Mouse (Mus musculus) 416B (cell line): ENCODE measurements around the gene Arl6.

ENCODE experiments used
- DNase-seq: peaks from one replicate; pipeline ENCODE4 v3.0.0; 2011; ENCODE audit warnings: low read depth

The Arl6 gene

GRCm38 (mm10) chr16:59639102-59639691 is at the start of gene Arl6:
Gene Arl6 (minus strand): TSS chr16:59639391.
- peak; percentile 85 for DNase-seq

- no peak for DNase-seq
Observed at GRCm38 (mm10) chr16:59685135-59685534, 45.9 kb upstream of the Arl6 start.

- peak; percentile 73 for DNase-seq
Observed at GRCm38 (mm10) chr16:59683434-59683833, 44.2 kb upstream of the Arl6 start.

- no peak for DNase-seq
Observed at GRCm38 (mm10) chr16:59682216-59682891, 43.2 kb upstream of the Arl6 start.

GRCm38 (mm10) chr16:59666938-59667337 is 27.7 kb upstream of the Arl6 start:
- DNase-seq, result no peak

GRCm38 (mm10) chr16:59643766-59644165 is 4.6 kb upstream of the Arl6 start:
- no peak for DNase-seq

- DNase-seq, result no peak
Observed at GRCm38 (mm10) chr16:59639985-59640384, 794 bp upstream of the Arl6 start.

- no peak for DNase-seq
Observed at GRCm38 (mm10) chr16:59634598-59634997, 4.6 kb downstream of the Arl6 start.

- DNase-seq, result no peak
Observed at GRCm38 (mm10) chr16:59621554-59621953, 17.6 kb downstream of the Arl6 start.

- DNase-seq, result peak; percentile 92
Observed at GRCm38 (mm10) chr16:59617167-59617566, 22.0 kb downstream of the Arl6 start.

GRCm38 (mm10) chr16:59615675-59616074 is 23.5 kb downstream of the Arl6 start:
- no peak for DNase-seq

GRCm38 (mm10) chr16:59610750-59611149 is 28.4 kb downstream of the Arl6 start:
- no peak for DNase-seq

GRCm38 (mm10) chr16:59604078-59604781 is 35.0 kb downstream of the Arl6 start:
- peak; percentile 5 for DNase-seq

- no peak for DNase-seq
Observed at GRCm38 (mm10) chr16:59600311-59601251, 38.6 kb downstream of the Arl6 start, which contains the start of gene Crybg3. Gene Crybg3 (minus strand): TSS chr16:59600979.

- no peak for DNase-seq
Observed at GRCm38 (mm10) chr16:59599411-59600265, 39.6 kb downstream of the Arl6 start.

- DNase-seq, result no peak
Observed at GRCm38 (mm10) chr16:59598997-59599396, 40.2 kb downstream of the Arl6 start.

GRCm38 (mm10) chr16:59597256-59597655 is 41.9 kb downstream of the Arl6 start:
- no peak for DNase-seq

- no peak for DNase-seq
Observed at GRCm38 (mm10) chr16:59594714-59595113, 44.5 kb downstream of the Arl6 start.

- DNase-seq, result no peak
Observed at GRCm38 (mm10) chr16:59590790-59591189, 48.4 kb downstream of the Arl6 start.

- no peak for DNase-seq
Observed at GRCm38 (mm10) chr16:59588351-59589025, 50.7 kb downstream of the Arl6 start.
